Mouse (Mus musculus): ENCODE results near the gene Efcab9.

The Efcab9 gene

GRCm38 (mm10) chr11:32556333-32556990 lies 24.6 kb upstream of the Efcab9 start:
- no peak for DNase-seq

- DNase-seq, result peak in 1 of 2 experiments; percentile 39
These were observed 23.3 kb upstream of the Efcab9 start for GRCm38 (mm10) chr11:32555103-32555689.

GRCm38 (mm10) chr11:32554141-32555091 lies 22.5 kb upstream of the Efcab9 start:
- no peak for DNase-seq

- DNase-seq, result peak; percentile 43 to 67
These were observed 21.6 kb upstream of the Efcab9 start for GRCm38 (mm10) chr11:32553311-32554140.

- DNase-seq, result no peak
These were observed 20.7 kb upstream of the Efcab9 start for GRCm38 (mm10) chr11:32552401-32553090.

GRCm38 (mm10) chr11:32551579-32552297 lies 19.9 kb upstream of the Efcab9 start:
- no peak for DNase-seq

GRCm38 (mm10) chr11:32551056-32551455 lies 19.2 kb upstream of the Efcab9 start:
- no peak for DNase-seq

GRCm38 (mm10) chr11:32550102-32550501 lies 18.2 kb upstream of the Efcab9 start:
- no peak for DNase-seq

GRCm38 (mm10) chr11:32549236-32549635 lies 17.4 kb upstream of the Efcab9 start:
- no peak for DNase-seq

- DNase-seq, result no peak
These were observed 16.4 kb upstream of the Efcab9 start for GRCm38 (mm10) chr11:32548240-32548639.

GRCm38 (mm10) chr11:32547391-32547947 lies 15.6 kb upstream of the Efcab9 start:
- DNase-seq, result no peak

GRCm38 (mm10) chr11:32546483-32546882 lies 14.6 kb upstream of the Efcab9 start:
- no peak for DNase-seq

GRCm38 (mm10) chr11:32545605-32546004 lies 13.7 kb upstream of the Efcab9 start:
- DNase-seq, result no peak

- no peak for DNase-seq
These were observed 12.6 kb upstream of the Efcab9 start for GRCm38 (mm10) chr11:32544497-32544896.

GRCm38 (mm10) chr11:32544041-32544440 lies 12.2 kb upstream of the Efcab9 start:
- no peak for DNase-seq

- DNase-seq, result peak; percentile 72 to 82
These were observed 11.0 kb upstream of the Efcab9 start for GRCm38 (mm10) chr11:32542687-32543411.

GRCm38 (mm10) chr11:32542181-32542580 lies 10.3 kb upstream of the Efcab9 start:
- DNase-seq, result no peak

GRCm38 (mm10) chr11:32540463-32540862 lies 8.6 kb upstream of the Efcab9 start:
- no peak for DNase-seq

GRCm38 (mm10) chr11:32539717-32540116 lies 7.8 kb upstream of the Efcab9 start:
- DNase-seq, result no peak

- no peak for DNase-seq
These were observed 7.0 kb upstream of the Efcab9 start for GRCm38 (mm10) chr11:32538846-32539245.

All from thymus, postnatal 36 days (tissue).